Mouse (Mus musculus): ENCODE results near the gene Il6ra.

GRCm38 (mm10) chr3:89912108-89912542 is 871 bp downstream of the Il6ra start:
- TF ChIP-seq CTCF (IDR thresholded peaks at IDR 0.05; ENCODE audit: low read depth), result no peak
- TF ChIP-seq EP300 (IDR thresholded peaks at IDR 0.05; ENCODE audit: low read depth), result no peak
